24 mouse cellular contexts compared by ENCODE assay signal in genomic region chr1:170416967-170417366, GRCm38 (mm10).
A peak's percentile ranks its signal among the peaks of the same experiment; 100 is the strongest.
DNase-seq lines count a peak whose midpoint lies in the region; ATAC-seq and TF ChIP-seq lines count a peak whose summit lies in the region.
"Had no signal": no experiment of that assay in that cellular context is flagged by ENCODE, and none has a peak within 500 bp of the region (broad histone marks: within the 10 kb centered on the region; RNA-seq: fewer than 3 reads in every experiment).

No protein-coding gene starts in this region.

- no peak overlapping the region for H3K9ac ChIP-seq in hindbrain, postnatal 0 days (replicated peaks; ENCODE audit: low read length)
- no peak overlapping the region for H3K9ac ChIP-seq in ES-Bruce4 (ENCODE audit: low read depth, poor library complexity, severe bottlenecking)
- H3K9ac ChIP-seq: embryonic facial prominence, embryonic 13.5 days; embryonic facial prominence, embryonic 15.5 days; forebrain, embryonic 12.5 days had no signal

- 0 out of 2 replicates have a peak, but pooled peaks have one; percentile 56 for TF ChIP-seq EP300 in ES-Bruce4 (IDR thresholded peaks at IDR 0.05; ENCODE audit: insufficient read depth, low read depth, low read length)

- H3K36me3 ChIP-seq in hindbrain, embryonic 10.5 days: no peaks in the 10 kb centered on the region
- H3K36me3 ChIP-seq in hindbrain, postnatal 0 days (ENCODE audit: insufficient read depth, low read length): no peaks in the 10 kb centered on the region
- no peaks in the 10 kb centered on the region for H3K36me3 ChIP-seq in ES-Bruce4 (ENCODE audit: control insufficient read depth, insufficient read depth, low read length, poor library complexity, severe bottlenecking)
- H3K36me3 ChIP-seq: embryonic facial prominence, embryonic 13.5 days; embryonic facial prominence, embryonic 15.5 days; forebrain, embryonic 12.5 days had no signal

- WGBS in hindbrain, embryonic 10.5 days: 69% methylated on average over 2 of the region's 2 CpGs
- 67% methylated on average over 2 of the region's 2 CpGs for WGBS in hindbrain, postnatal 0 days

- ATAC-seq in hindbrain, postnatal 0 days: no peak
- ATAC-seq: CD4-positive, CD25-positive, alpha-beta regulatory T cell, adult 4 months; forebrain, embryonic 14.5 days; forebrain, embryonic 16.5 days had no signal

- no peaks in the 10 kb centered on the region for H3K9me3 ChIP-seq in hindbrain, embryonic 10.5 days
- no peaks in the 10 kb centered on the region for H3K9me3 ChIP-seq in hindbrain, postnatal 0 days (ENCODE audit: low read length)
- H3K9me3 ChIP-seq in ES-Bruce4 (replicated peaks; ENCODE audit: control insufficient read depth, insufficient read depth, low read length, poor library complexity, severe bottlenecking): no peaks in the 10 kb centered on the region
- H3K9me3 ChIP-seq: embryonic facial prominence, embryonic 13.5 days; embryonic facial prominence, embryonic 15.5 days; forebrain, embryonic 12.5 days had no signal

- H3K4me1 ChIP-seq in hindbrain, embryonic 10.5 days (replicated peaks): peaks cover 23% of the 10 kb centered on the region
- H3K4me1 ChIP-seq in hindbrain, postnatal 0 days (ENCODE audit: insufficient read depth, low read length): no peaks in the 10 kb centered on the region
- H3K4me1 ChIP-seq in ES-Bruce4 (ENCODE audit: control insufficient read depth, insufficient read depth, low read length): no peaks in the 10 kb centered on the region
- H3K4me1 ChIP-seq: embryonic facial prominence, embryonic 13.5 days; embryonic facial prominence, embryonic 15.5 days had no signal

- peak overlapping the region; percentile 0; the same call in 1 of the 2 replicates for H3K27ac ChIP-seq in hindbrain, embryonic 10.5 days
- H3K27ac ChIP-seq in hindbrain, postnatal 0 days: no peak overlapping the region
- H3K27ac ChIP-seq in ES-Bruce4 (ENCODE audit: insufficient read depth, low read length): no peak overlapping the region
- H3K27ac ChIP-seq: embryonic facial prominence, embryonic 13.5 days; embryonic facial prominence, embryonic 15.5 days; forebrain, embryonic 12.5 days had no signal

- peak; percentile 27 for DNase-seq in embryo, embryonic 10 days (ENCODE audit: low spot score)
- no peak for DNase-seq in embryo, embryonic 10.5 days (ENCODE audit: low spot score)
- no peak for DNase-seq in hindbrain, embryonic 10.5 days (ENCODE audit: low spot score)
- DNase-seq in hindbrain, postnatal 0 days (ENCODE audit: low spot score): no peak
- DNase-seq in 416B (ENCODE audit: low read depth): peak; percentile 67
- no peak for DNase-seq in ovary, postnatal 10 days (ENCODE audit: low spot score)
- DNase-seq: adrenal gland, adult 2 months; adrenal gland, postnatal 10 days; adrenal gland, postnatal 25 days; B cell, adult 2 months; cerebellum, adult 18-20 months; cerebellum, adult 8-10 months; cerebellum, adult 9-11 months; cerebellum, postnatal 14 days; cerebellum, postnatal 36 days; embryo, embryonic 11 days had no signal

- H3K4me2 ChIP-seq in hindbrain, postnatal 0 days (ENCODE audit: low read depth, low read length): no peak overlapping the region
- H3K4me2 ChIP-seq: embryonic facial prominence, embryonic 13.5 days; embryonic facial prominence, embryonic 15.5 days; forebrain, embryonic 12.5 days had no signal

- TF ChIP-seq POLR2A in ES-Bruce4 (IDR thresholded peaks at IDR 0.05; ENCODE audit: insufficient read depth, low read length): no peak

- no peak for TF ChIP-seq CTCF in hindbrain, postnatal 0 days (IDR thresholded peaks at IDR 0.05; ENCODE audit: low read depth)
- no peak for TF ChIP-seq CTCF in ES-Bruce4 (IDR thresholded peaks at IDR 0.05; ENCODE audit: low read depth, low read length)

- no peaks in the 10 kb centered on the region for H3K27me3 ChIP-seq in hindbrain, embryonic 10.5 days (ENCODE audit: insufficient read depth, poor library complexity, severe bottlenecking)
- H3K27me3 ChIP-seq in hindbrain, postnatal 0 days (ENCODE audit: insufficient read depth, low read length): no peaks in the 10 kb centered on the region
- no peaks in the 10 kb centered on the region for H3K27me3 ChIP-seq in ES-Bruce4 (ENCODE audit: control insufficient read depth, insufficient read depth, low read length, poor library complexity, severe bottlenecking)
- H3K27me3 ChIP-seq: embryonic facial prominence, embryonic 13.5 days; embryonic facial prominence, embryonic 15.5 days; forebrain, embryonic 12.5 days had no signal

- H3K4me3 ChIP-seq in hindbrain, embryonic 10.5 days: no peak overlapping the region
- H3K4me3 ChIP-seq in hindbrain, postnatal 0 days (ENCODE audit: low read length): no peak overlapping the region
- H3K4me3 ChIP-seq in ES-Bruce4 (ENCODE audit: low read depth, low read length): no peak overlapping the region
- H3K4me3 ChIP-seq: embryonic facial prominence, embryonic 13.5 days; embryonic facial prominence, embryonic 15.5 days; erythroblast, embryonic 14.5 days; forebrain, embryonic 12.5 days had no signal

Comparison
In these comparisons a context has a peak if more than half of its experiments do, and no peak if none do; other contexts are left out.
1. DNase-seq: peak in embryo, embryonic 10 days (single experiment) and 416B (single experiment); none in embryo, embryonic 10.5 days (single experiment), hindbrain, embryonic 10.5 days (single experiment), hindbrain, postnatal 0 days (single experiment) and ovary, postnatal 10 days (single experiment).